Mouse (Mus musculus) urinary bladder, postnatal 0 days (tissue): ENCODE measurements around the gene Zswim3. TPM values are rescaled to one million over a fixed set of nuclear protein-coding genes. Genes with fewer than 3 reads are reported as not detected.

Source experiments
- polyA plus RNA-seq: library from polyadenylated mRNA; unstranded; fragments of >200 nt; fragmentation: Nextera tagmentation; extraction: Ambion mirVana; gene quantifications from 2 replicates; pipeline ENCODE4 v1.2.1, GENCODE M21; 2015

Gene Zswim3
- polyA plus RNA-seq: 5.0 and 5.7 TPM in 2 replicates

GRCm38 (mm10) chr2:164804533-164805331 lies at the start of gene Zswim3, which contains the start of gene Acot8:
Gene Zswim3, plus strand, starts transcription at chr2:164805098.
Gene Acot8, minus strand, starts transcription at chr2:164804882.

GRCm38 (mm10) chr2:164769258-164770037 lies 35.5 kb upstream of the Zswim3 start, which contains the start of gene Ube2c:
Gene Ube2c, plus strand, starts transcription at chr2:164769898.

GRCm38 (mm10) chr2:164779481-164780086 lies 25.3 kb upstream of the Zswim3 start, which contains the start of gene Tnnc2:
Gene Tnnc2, minus strand, starts transcription at chr2:164779967.

GRCm38 (mm10) chr2:164785481-164786387 lies 19.2 kb upstream of the Zswim3 start, which contains the start of gene Snx21:
Gene Snx21, plus strand, starts transcription at chr2:164785823.

GRCm38 (mm10) chr2:164822636-164823165 lies 17.8 kb downstream of the Zswim3 start, which contains the start of gene Zswim1:
Gene Zswim1, plus strand, starts transcription at chr2:164822686.

GRCm38 (mm10) chr2:164828437-164828836 lies 23.5 kb downstream of the Zswim3 start, which contains the start of gene Spata25:
Gene Spata25, minus strand, starts transcription at chr2:164828537.

GRCm38 (mm10) chr2:164832748-164833301 lies 27.9 kb downstream of the Zswim3 start, which contains the start of gene Ctsa:
Gene Ctsa, plus strand, starts transcription at chr2:164832873.

GRCm38 (mm10) chr2:164833314-164833959 lies 28.5 kb downstream of the Zswim3 start, which contains the start of gene Neurl2:
Gene Neurl2, minus strand, starts transcription at chr2:164833456.

GRCm38 (mm10) chr2:164857101-164857821 lies 52.4 kb downstream of the Zswim3 start, which contains the start of gene Pltp:
Gene Pltp, minus strand, starts transcription at chr2:164857711.

Other genes starting within 250 kb of the Zswim3 start
- gene Wfdc2, start 242.7 kb upstream of the Zswim3 start, polyA plus RNA-seq: 273 and 294 TPM in 2 replicates
- 1.4 and 1.5 TPM in 2 replicates for gene Spint3, start 231.6 kb upstream of the Zswim3 start, polyA plus RNA-seq
- 1.3 and 1.4 TPM in 2 replicates for gene Wfdc6a, start 219.7 kb upstream of the Zswim3 start, polyA plus RNA-seq
- gene Eppin, start 211.5 kb upstream of the Zswim3 start, polyA plus RNA-seq: not detected in 2 replicates
- gene Wfdc6b, start 191.6 kb upstream of the Zswim3 start, polyA plus RNA-seq: not detected in 2 replicates
- not detected in 2 replicates for gene Wfdc8, start 191.5 kb upstream of the Zswim3 start, polyA plus RNA-seq
- gene Wfdc16, start 166.3 kb upstream of the Zswim3 start, polyA plus RNA-seq: not detected in 2 replicates
- 3.2 and 5.3 TPM in 2 replicates for gene Wfdc10, start 149.1 kb upstream of the Zswim3 start, polyA plus RNA-seq
- gene Wfdc9, start 148.5 kb upstream of the Zswim3 start, polyA plus RNA-seq: not detected in 2 replicates
- gene Wfdc11, start 131.0 kb upstream of the Zswim3 start, polyA plus RNA-seq: not detected in 2 replicates
- 2.9 and 4.6 TPM in 2 replicates for gene Wfdc13, start 120.0 kb upstream of the Zswim3 start, polyA plus RNA-seq
- gene Spint4, start 106.6 kb upstream of the Zswim3 start, polyA plus RNA-seq: not detected in 2 replicates
- gene Spint5, start 89.8 kb upstream of the Zswim3 start, polyA plus RNA-seq: not detected in 2 replicates
- 1.6 and 1.7 TPM in 2 replicates for gene Wfdc3, start 59.2 kb upstream of the Zswim3 start, polyA plus RNA-seq
- 38.2 and 48.9 TPM in 2 replicates for gene Dnttip1, start 59.1 kb upstream of the Zswim3 start, polyA plus RNA-seq
- gene Ube2c, start 35.2 kb upstream of the Zswim3 start, polyA plus RNA-seq: 75.7 and 102 TPM in 2 replicates
- gene Tnnc2, start 25.1 kb upstream of the Zswim3 start, polyA plus RNA-seq: 383 and 450 TPM in 2 replicates
- gene Snx21, start 19.3 kb upstream of the Zswim3 start, polyA plus RNA-seq: 26.2 and 28.0 TPM in 2 replicates
- 16.3 and 19.9 TPM in 2 replicates for gene Acot8, start 216 bp upstream of the Zswim3 start, polyA plus RNA-seq
- 11.9 and 12.0 TPM in 2 replicates for gene Zswim1, start 17.6 kb downstream of the Zswim3 start, polyA plus RNA-seq
- 0.36 TPM in 1 of 2 replicates, not detected in the other for gene Spata25, start 23.4 kb downstream of the Zswim3 start, polyA plus RNA-seq
- 109 and 133 TPM in 2 replicates for gene Ctsa, start 27.8 kb downstream of the Zswim3 start, polyA plus RNA-seq
- gene Neurl2, start 28.4 kb downstream of the Zswim3 start, polyA plus RNA-seq: 14.3 and 16.1 TPM in 2 replicates
- gene Pltp, start 52.6 kb downstream of the Zswim3 start, polyA plus RNA-seq: 69.8 and 90.6 TPM in 2 replicates
- 53.5 and 56.6 TPM in 2 replicates for gene Pcif1, start 74.2 kb downstream of the Zswim3 start, polyA plus RNA-seq
- gene Zfp335, start 106.7 kb downstream of the Zswim3 start, polyA plus RNA-seq: 4.9 and 5.5 TPM in 2 replicates
- 5.5 and 10.3 TPM in 2 replicates for gene Mmp9, start 135.7 kb downstream of the Zswim3 start, polyA plus RNA-seq
- 0.17 and 0.24 TPM in 2 replicates for gene Slc12a5, start 155.7 kb downstream of the Zswim3 start, polyA plus RNA-seq
- gene Ncoa5, start 229.8 kb downstream of the Zswim3 start, polyA plus RNA-seq: 22.4 and 23.2 TPM in 2 replicates